Mouse (Mus musculus) ovary, adult 2 months (tissue): ENCODE data around the gene Olfr766-ps1. TPM values are rescaled to one million over a fixed set of nuclear protein-coding genes. Genes with fewer than 3 reads are reported as not detected.

Source experiments
- polyA plus RNA-seq: library from polyadenylated mRNA; depleted of rRNA; stranded (reverse); fragments of >200 nt; gene quantifications from 2 replicates; pipeline ENCODE4 v1.2.3, GENCODE M21; 2012; rRNA removed

Gene Olfr766-ps1
- not detected in 2 replicates for polyA plus RNA-seq

DNA sequence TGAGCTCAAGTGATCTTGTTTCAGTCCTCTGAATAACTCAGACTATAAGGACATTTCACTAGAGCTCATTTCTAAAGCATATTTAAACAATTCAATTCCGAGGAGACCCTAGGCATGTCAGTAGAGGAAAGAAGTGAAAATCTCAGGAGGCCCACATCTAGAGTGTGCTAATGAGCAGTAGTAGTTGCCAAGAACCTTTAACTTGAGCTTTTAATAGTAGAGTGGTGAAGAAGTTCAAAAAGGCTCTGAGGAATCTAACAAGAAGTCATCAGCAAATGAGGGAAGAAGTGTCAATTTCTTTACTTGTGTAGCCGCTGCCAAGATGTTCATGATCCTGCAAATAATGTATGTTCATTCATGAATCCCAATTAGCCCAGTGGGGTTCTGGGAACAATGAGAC is at the start of gene Olfr766-ps1:
Olfr766-ps1 (minus strand) TSS at position 101 of the 400 bp plus-strand sequence.

DNA sequence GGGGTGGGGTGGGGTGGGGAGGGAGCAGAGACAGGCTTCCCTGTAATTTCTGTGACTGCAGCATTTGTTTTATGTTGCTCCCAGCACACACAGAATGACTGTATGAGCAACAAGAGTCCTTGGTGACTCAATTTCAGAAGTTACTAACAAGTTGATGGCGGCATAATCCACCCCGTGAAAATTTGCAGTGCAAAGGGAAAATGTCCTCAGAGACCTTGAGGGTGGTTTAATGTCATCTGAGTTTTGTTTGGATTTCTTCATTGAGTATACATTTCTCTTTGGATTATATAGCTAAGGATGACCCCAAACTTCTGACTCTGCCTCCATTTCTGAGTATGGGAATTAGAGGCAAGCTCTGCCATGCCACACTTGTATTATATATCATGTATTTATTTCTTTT is 49.0 kb upstream of the Olfr766-ps1 start, which contains the start of gene Olfr769:
Olfr769 (minus strand) TSS at position 101 of the 400 bp plus-strand sequence.

DNA sequence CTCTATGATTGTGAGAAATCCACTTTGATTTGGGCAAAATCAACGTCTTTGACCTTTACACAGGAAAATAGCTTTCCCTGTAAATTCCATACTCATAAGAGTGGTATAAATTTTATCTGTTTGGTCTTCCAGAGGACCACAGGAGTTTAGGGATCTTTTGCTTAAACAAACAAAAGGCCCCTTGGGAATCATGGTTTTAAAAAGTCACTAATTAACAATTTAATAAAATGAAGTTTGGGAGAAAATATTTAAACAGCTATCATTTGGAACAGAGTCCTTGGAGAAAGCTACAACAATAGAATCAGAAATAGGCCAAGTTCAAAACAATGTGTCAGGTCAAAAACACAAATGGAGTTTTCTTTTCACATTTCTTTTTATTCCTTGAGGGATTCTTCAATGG is 30.5 kb upstream of the Olfr766-ps1 start, which contains the start of gene Olfr768:
Olfr768 (minus strand) TSS at position 101 of the 400 bp plus-strand sequence.

DNA sequence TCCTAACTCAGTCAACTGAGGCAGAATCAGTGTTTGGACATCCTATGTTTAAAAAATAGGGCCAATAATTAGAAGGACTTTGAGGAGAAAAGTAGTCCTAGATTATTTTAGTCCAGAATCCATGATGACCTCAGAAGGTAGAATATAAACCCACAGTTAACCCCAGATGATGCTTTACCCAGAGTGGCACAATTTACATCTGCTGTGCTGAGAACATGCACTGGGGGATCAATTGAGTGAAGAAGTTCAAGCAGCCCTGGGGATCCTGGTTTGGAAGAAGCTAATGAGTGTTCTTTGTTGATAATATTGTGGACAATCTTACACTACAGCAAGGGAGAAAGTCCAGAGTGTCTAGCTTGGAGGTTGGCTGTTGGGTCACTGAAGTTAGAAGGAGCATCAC is 14.0 kb upstream of the Olfr766-ps1 start, which contains the start of gene Olfr767:
Olfr767 (minus strand) TSS at position 101 of the 400 bp plus-strand sequence.

DNA sequence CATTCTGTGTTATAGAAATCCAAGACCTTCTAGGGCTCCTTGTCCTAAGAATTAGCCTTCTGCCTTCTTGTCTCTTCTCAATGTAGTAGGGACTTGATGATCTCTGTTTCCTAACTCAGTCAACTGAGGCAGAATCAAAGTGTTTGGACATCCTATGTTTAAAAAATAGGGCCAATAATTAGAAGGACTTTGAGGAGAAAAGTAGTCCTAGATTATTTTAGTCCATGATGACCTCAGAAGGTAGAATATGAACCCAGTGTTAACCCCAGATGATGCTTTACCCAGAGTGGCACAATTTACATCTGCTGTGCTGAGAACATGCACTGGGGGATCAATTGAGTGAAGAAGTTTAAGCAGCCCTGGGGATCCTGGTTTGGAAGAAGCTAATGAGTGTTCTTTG is 18.9 kb downstream of the Olfr766-ps1 start, which contains the start of gene Olfr765:
Olfr765 (minus strand) TSS at position 101 of the 400 bp plus-strand sequence.

DNA sequence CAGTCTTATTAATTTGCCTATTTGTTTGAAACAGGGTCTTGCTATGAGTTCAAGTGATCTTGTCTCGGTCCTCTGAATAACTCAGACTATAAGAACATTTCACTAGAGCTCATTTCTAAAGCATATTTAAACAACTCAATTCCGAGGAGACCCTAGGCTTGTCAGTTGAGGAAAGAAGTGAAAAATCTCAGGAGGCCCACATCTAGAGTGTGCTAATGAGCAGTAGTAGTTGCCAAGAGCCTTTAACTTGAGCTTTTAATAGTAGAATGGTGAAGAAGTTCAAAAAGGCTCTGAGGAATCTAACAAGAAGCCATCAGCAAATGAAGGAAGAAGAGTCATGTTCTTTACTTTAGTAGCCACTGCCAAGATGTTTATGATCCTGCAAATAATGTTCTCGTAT is 29.0 kb downstream of the Olfr766-ps1 start, which contains the start of gene Olfr764-ps1:
Olfr764-ps1 (minus strand) TSS at position 101 of the 400 bp plus-strand sequence.

Other genes starting within 250 kb of the Olfr766-ps1 start
- gene Ormdl2, start 247.3 kb downstream of the Olfr766-ps1 start, polyA plus RNA-seq = 30.3 and 44.4 TPM in 2 replicates
- gene Gdf11, start 177.3 kb downstream of the Olfr766-ps1 start, polyA plus RNA-seq = 4.8 and 5.4 TPM in 2 replicates
- gene Cd63, start 168.0 kb downstream of the Olfr766-ps1 start, polyA plus RNA-seq = 152 and 168 TPM in 2 replicates
- gene Rdh5, start 146.1 kb downstream of the Olfr766-ps1 start, polyA plus RNA-seq = 34.5 and 43.3 TPM in 2 replicates
- 242 and 261 TPM in 2 replicates for gene Bloc1s1, start 144.9 kb downstream of the Olfr766-ps1 start, polyA plus RNA-seq
- 36.2 and 36.9 TPM in 2 replicates for gene Itga7, start 135.2 kb downstream of the Olfr766-ps1 start, polyA plus RNA-seq
- gene Mettl7b, start 108.0 kb downstream of the Olfr766-ps1 start, polyA plus RNA-seq = 0.59 and 1.1 TPM in 2 replicates
- not detected in 2 replicates for gene Olfr9, start 79.5 kb downstream of the Olfr766-ps1 start, polyA plus RNA-seq
- gene Olfr763, start 58.2 kb downstream of the Olfr766-ps1 start, polyA plus RNA-seq = not detected in 2 replicates
- not detected in 2 replicates for gene Olfr764-ps1, start 29.1 kb downstream of the Olfr766-ps1 start, polyA plus RNA-seq
- not detected in 2 replicates for gene Olfr765, start 19.0 kb downstream of the Olfr766-ps1 start, polyA plus RNA-seq
- gene Olfr767, start 13.9 kb upstream of the Olfr766-ps1 start, polyA plus RNA-seq = not detected in 2 replicates
- gene Olfr768, start 30.4 kb upstream of the Olfr766-ps1 start, polyA plus RNA-seq = not detected in 2 replicates
- gene Olfr769, start 48.9 kb upstream of the Olfr766-ps1 start, polyA plus RNA-seq = 0.09 TPM in 1 of 2 replicates, not detected in the other
- gene Olfr770, start 70.0 kb upstream of the Olfr766-ps1 start, polyA plus RNA-seq = not detected in 2 replicates
- gene Olfr771, start 95.8 kb upstream of the Olfr766-ps1 start, polyA plus RNA-seq = not detected in 2 replicates
- not detected in 2 replicates for gene Olfr772, start 108.9 kb upstream of the Olfr766-ps1 start, polyA plus RNA-seq
- not detected in 2 replicates for gene Olfr773, start 118.4 kb upstream of the Olfr766-ps1 start, polyA plus RNA-seq
- gene Olfr774, start 167.2 kb upstream of the Olfr766-ps1 start, polyA plus RNA-seq = not detected in 2 replicates
- gene Olfr775, start 179.4 kb upstream of the Olfr766-ps1 start, polyA plus RNA-seq = not detected in 2 replicates
- not detected in 2 replicates for gene Olfr776, start 190.2 kb upstream of the Olfr766-ps1 start, polyA plus RNA-seq
- gene Olfr777, start 202.5 kb upstream of the Olfr766-ps1 start, polyA plus RNA-seq = not detected in 2 replicates
- not detected in 2 replicates for gene Olfr780, start 249.1 kb upstream of the Olfr766-ps1 start, polyA plus RNA-seq